Mouse (Mus musculus) liver, postnatal 0 days (tissue): ENCODE data around the gene Gm17304. TPM values are rescaled to one million over a fixed set of nuclear protein-coding genes. Genes with fewer than 3 reads are reported as not detected.

ENCODE experiments used
- ATAC-seq: fragments of 200-750 bp; cut with Nextera tagmentation; 2 replicates; pipeline ENCODE4 v1.8.0; 2017; ENCODE audit warnings: mild to moderate bottlenecking, moderate library complexity
- DNase-seq: peaks from one replicate; pipeline ENCODE4 v3.0.0-alpha.2; 2016
- H3K27ac ChIP-seq: fragments of 300-500 bp; sonication (generic); 2 replicates; pipeline ENCODE4 v1.5.1; 2014; ENCODE audit warnings: antibody characterized with exemption, moderate library complexity, mild to moderate bottlenecking, low read depth
- H3K27me3 ChIP-seq: fragments of 300-500 bp; sonication (generic); 2 replicates; pipeline ENCODE4 v1.6.1; 2014; ENCODE audit warnings: low read length, control low read depth, mixed read lengths; ENCODE audit not compliant: insufficient read depth
- H3K36me3 ChIP-seq: fragments of 300-500 bp; sonication (generic); replicated peaks from 2 replicates; pipeline ENCODE4 v1.6.1; 2014; ENCODE audit warnings: mild to moderate bottlenecking, control low read depth, low read length, moderate library complexity, mixed read lengths; ENCODE audit not compliant: insufficient read depth
- H3K4me1 ChIP-seq: fragments of 300-500 bp; sonication (generic); 2 replicates; pipeline ENCODE4 v1.6.1; 2014; ENCODE audit warnings: antibody characterized with exemption, mild to moderate bottlenecking, control low read depth; ENCODE audit not compliant: insufficient read depth
- H3K4me2 ChIP-seq: fragments of 300-500 bp; sonication (generic); 2 replicates; pipeline ENCODE4 v1.6.1; 2014; ENCODE audit warnings: low read depth, mild to moderate bottlenecking, low read length, moderate library complexity, mixed read lengths
- H3K4me3 ChIP-seq: fragments of 300-500 bp; sonication (generic); 2 replicates; pipeline ENCODE4 v1.5.1; 2014; ENCODE audit warnings: low read depth, low read length
- H3K9ac ChIP-seq: fragments of 300-500 bp; sonication (generic); replicated peaks from 2 replicates; pipeline ENCODE4 v1.6.1; 2014; ENCODE audit warnings: mild to moderate bottlenecking, moderate library complexity
- H3K9me3 ChIP-seq: fragments of 300-500 bp; sonication (generic); 2 replicates; pipeline ENCODE4 v1.6.1; 2016; ENCODE audit warnings: mild to moderate bottlenecking, control low read depth, low read length, mixed read lengths
- CTCF ChIP-seq: sonication (generic); IDR thresholded peaks from 2 replicates; pipeline ENCODE4 v1.5.1; 2016; ENCODE audit warnings: antibody characterized with exemption, low read depth
- EP300 ChIP-seq: IDR thresholded peaks from 2 replicates; pipeline ENCODE4 v1.6.1; 2016; ENCODE audit warnings: antibody characterized with exemption, low read depth, mild to moderate bottlenecking
- WGBS: fragments of 180-500 bp; shearing (Covaris S2); extraction: QIAGEN DNeasy Blood & Tissue Kit; methylation state at CpG from one replicate; pipeline ENCODE4 v1.1.7; 2014; ENCODE audit not compliant: insufficient replicate concordance; 5-methylcytosine and 5-hydroxymethylcytosine counted together
- polyA plus RNA-seq: library from polyadenylated mRNA; unstranded; fragments of >200 nt; fragmentation: Nextera tagmentation; extraction: Ambion mirVana; gene quantifications from 2 replicates; pipeline ENCODE4 v1.2.1, GENCODE M21; 2015

Gm17304 gene
- polyA plus RNA-seq, 1 experiment from 2014 or later: not detected

- Histone ChIP-seq H3K4me2 (no peak overlapping the region), H3K27ac (no peak overlapping the region), H3K27me3 (no peaks in the 10 kb centered on the region), H3K9me3 (no peaks in the 10 kb centered on the region), H3K4me1 (peaks cover 6% of the 10 kb centered on the region; the same call in 1 of the 2 replicates), H3K9ac (no peak overlapping the region), H3K36me3 (peaks cover 9% of the 10 kb centered on the region), H3K4me3 (no peak overlapping the region)
- TF ChIP-seq CTCF: no peak
- ATAC-seq (no peak), DNase-seq (no peak)
These were observed 41.1 kb downstream of the Gm17304 start for GRCm38 (mm10) chr5:106649995-106650394.

GRCm38 (mm10) chr5:106652220-106652753, 43.4 kb downstream of the Gm17304 start:
- Histone ChIP-seq H3K4me2 (no peak overlapping the region), H3K36me3 (peaks cover 13% of the 10 kb centered on the region), H3K27ac (peak overlapping the region; percentile 44; the same call in 1 of the 2 replicates), H3K27me3 (no peaks in the 10 kb centered on the region), H3K9ac (no peak overlapping the region), H3K4me1 (peaks cover 6% of the 10 kb centered on the region; the same call in 1 of the 2 replicates), H3K4me3 (no peak overlapping the region), H3K9me3 (no peaks in the 10 kb centered on the region)
- 57% methylated on average over 4 of the region's 4 CpGs for WGBS
- ATAC-seq (peak; percentile 85), DNase-seq (no peak)
- TF ChIP-seq CTCF (no peak), EP300 (no peak)

GRCm38 (mm10) chr5:106652790-106653328, 44.0 kb downstream of the Gm17304 start:
- 68% methylated on average over 3 of the region's 3 CpGs for WGBS
- H3K4me2 ChIP-seq: no peak overlapping the region
- H3K4me1 ChIP-seq: peaks cover 6% of the 10 kb centered on the region; the same call in 1 of the 2 replicates
- ATAC-seq (no peak), DNase-seq (no peak)
- no peaks in the 10 kb centered on the region for H3K27me3 ChIP-seq
- no peak overlapping the region for H3K4me3 ChIP-seq
- H3K36me3 ChIP-seq: peaks cover 12% of the 10 kb centered on the region
- no peaks in the 10 kb centered on the region for H3K9me3 ChIP-seq
- no peak for TF ChIP-seq CTCF
- TF ChIP-seq EP300: no peak
- H3K9ac ChIP-seq: no peak overlapping the region
- no peak overlapping the region for H3K27ac ChIP-seq

Other genes starting within 250 kb of the Gm17304 start
- not detected in 2 replicates for gene Barhl2, start 150.9 kb upstream of the Gm17304 start, polyA plus RNA-seq
- 15.7 and 19.8 TPM in 2 replicates for gene Zfp644, start 88.2 kb downstream of the Gm17304 start, polyA plus RNA-seq